9 mouse cellular contexts compared by ENCODE assay signal in genomic region chr9:40731591-40732048, GRCm38 (mm10). TPM values are rescaled to one million over a fixed set of nuclear protein-coding genes. Genes with fewer than 3 reads are reported as not detected.
DNase-seq lines count a peak whose midpoint lies in the region; ATAC-seq and TF ChIP-seq lines count a peak whose summit lies in the region.
"Had no signal": no experiment of that assay in that cellular context is flagged by ENCODE, and none has a peak within 500 bp of the region (broad histone marks: within the 10 kb centered on the region; RNA-seq: fewer than 3 reads in every experiment).

No protein-coding gene starts in this region.

- H3K4me2 ChIP-seq in hindbrain, embryonic 14.5 days (replicated peaks), result peak overlapping the region; percentile 64
- H3K4me2 ChIP-seq in midbrain, embryonic 15.5 days, result peak overlapping the region; percentile 59

- TF ChIP-seq POLR2A in kidney, adult 2 months (IDR thresholded peaks at IDR 0.05; ENCODE audit: low read depth, low read length), result no peak

- no peak for DNase-seq in kidney, adult 2 months
- DNase-seq in kidney, postnatal 36 days, result no peak
- no peak for DNase-seq in hindbrain, embryonic 14.5 days (ENCODE audit: low spot score)
- DNase-seq in thymus, postnatal 0 days (ENCODE audit: low spot score), result no peak
- no peak for DNase-seq in left cerebral cortex, adult 11 months (ENCODE audit: low spot score)
- DNase-seq: thymus, postnatal 25 days had no signal

- no peaks in the 10 kb centered on the region for H3K4me1 ChIP-seq in kidney, adult 2 months (ENCODE audit: control insufficient read depth, insufficient read depth, low read length)
- no peaks in the 10 kb centered on the region for H3K4me1 ChIP-seq in brown adipose tissue, adult 24 weeks (ENCODE audit: control insufficient read depth, insufficient read depth, insufficient read length, low read length)
- peaks cover 17% of the 10 kb centered on the region for H3K4me1 ChIP-seq in hindbrain, embryonic 14.5 days (replicated peaks; ENCODE audit: control insufficient read depth, insufficient read depth, low read length)
- peaks cover 12% of the 10 kb centered on the region for H3K4me1 ChIP-seq in midbrain, embryonic 15.5 days

- WGBS in kidney, adult 2 months, result 26% methylated on average over 7 of the region's 7 CpGs
- WGBS in hindbrain, embryonic 14.5 days, result 15% methylated on average over 7 of the region's 7 CpGs
- 10% methylated on average over 7 of the region's 7 CpGs for WGBS in midbrain, embryonic 15.5 days

- no peaks in the 10 kb centered on the region for H3K36me3 ChIP-seq in kidney, adult 2 months (ENCODE audit: control insufficient read depth, insufficient read depth, low read length)
- no peaks in the 10 kb centered on the region for H3K36me3 ChIP-seq in hindbrain, embryonic 14.5 days (replicated peaks; ENCODE audit: control insufficient read depth, insufficient read depth)
- H3K36me3 ChIP-seq in midbrain, embryonic 15.5 days (replicated peaks), result no peaks in the 10 kb centered on the region

- ATAC-seq in hindbrain, embryonic 14.5 days (ENCODE audit: low FRiP score), result no peak
- ATAC-seq in midbrain, embryonic 15.5 days (replicated peaks), result peak; percentile 16; the same call in 1 of the 2 replicates
- ATAC-seq in activated CD4-positive, CD25-positive, alpha-beta regulatory T cell, adult 4 months, result no peak

- no peak overlapping the region for H3K9ac ChIP-seq in hindbrain, embryonic 14.5 days
- no peak overlapping the region for H3K9ac ChIP-seq in midbrain, embryonic 15.5 days

- peak overlapping the region; percentile 18; the same call in 1 of the 2 replicates for H3K27ac ChIP-seq in kidney, adult 2 months (ENCODE audit: insufficient read depth, low read depth, low read length)
- no peak overlapping the region for H3K27ac ChIP-seq in brown adipose tissue, adult 24 weeks (replicated peaks; ENCODE audit: low read depth, low read length)
- peak overlapping the region; percentile 84 for H3K27ac ChIP-seq in hindbrain, embryonic 14.5 days
- H3K27ac ChIP-seq in midbrain, embryonic 15.5 days, result peak overlapping the region; percentile 73

- H3K9me3 ChIP-seq in hindbrain, embryonic 14.5 days (ENCODE audit: control insufficient read depth, low read length), result no peaks in the 10 kb centered on the region
- no peaks in the 10 kb centered on the region for H3K9me3 ChIP-seq in midbrain, embryonic 15.5 days

- no peak for TF ChIP-seq CTCF in kidney, adult 2 months (conservative IDR thresholded peaks at IDR 0.05; ENCODE audit: insufficient read depth, insufficient read length, low read depth, low read length)

- no peak overlapping the region for H3K4me3 ChIP-seq in kidney, adult 2 months (ENCODE audit: insufficient read depth, low read depth, low read length)
- peak overlapping the region; percentile 42 for H3K4me3 ChIP-seq in brown adipose tissue, adult 24 weeks (ENCODE audit: insufficient read depth, low read depth, low read length)
- peak overlapping the region; percentile 30; the same call in 1 of the 2 replicates for H3K4me3 ChIP-seq in hindbrain, embryonic 14.5 days (replicated peaks; ENCODE audit: low read length)
- peak overlapping the region; percentile 34; the same call in 1 of the 2 replicates for H3K4me3 ChIP-seq in midbrain, embryonic 15.5 days

- H3K27me3 ChIP-seq in kidney, adult 2 months (replicated peaks; ENCODE audit: control insufficient read depth, insufficient read depth, low read length), result no peaks in the 10 kb centered on the region
- H3K27me3 ChIP-seq in hindbrain, embryonic 14.5 days (ENCODE audit: control insufficient read depth, insufficient read depth, low read length), result no peaks in the 10 kb centered on the region
- no peaks in the 10 kb centered on the region for H3K27me3 ChIP-seq in midbrain, embryonic 15.5 days (replicated peaks)

RNA-seq across cellular contexts. Expression of gene Clmp, which starts 45.9 kb away (rescaled TPM):
- 4.5 and 5.1 TPM in 2 replicates for polyA plus RNA-seq in kidney, adult 2 months (2012; rRNA removed)
- polyA plus RNA-seq in brown adipose tissue, adult 24 weeks (2012; ENCODE audit: insufficient read depth, insufficient read length, missing spikeins), result 2.9 and 7.2 TPM in 2 replicates
- 56.6 and 62.9 TPM in 2 replicates for polyA plus RNA-seq in hindbrain, embryonic 14.5 days (2014; fragmentation: Nextera tagmentation; extraction: Ambion mirVana)
- polyA plus RNA-seq in midbrain, embryonic 15.5 days (2015; fragmentation: Nextera tagmentation; extraction: Ambion mirVana), result 49.0 and 57.0 TPM in 2 replicates
- under 1 TPM in 1 of 2 experiments, not detected in 1; 0.19 TPM for polyA plus RNA-seq in activated CD4-positive, CD25-positive, alpha-beta regulatory T cell, adult 4 months (2017; shearing (Covaris generic))
- polyA plus RNA-seq in thymus, postnatal 0 days (2015; fragmentation: Nextera tagmentation; extraction: Ambion mirVana), result 0.74 and 0.75 TPM in 2 replicates
